Mouse (Mus musculus) embryonic facial prominence, embryonic 11.5 days (tissue): ENCODE measurements around the gene Efna1. TPM values are rescaled to one million over a fixed set of nuclear protein-coding genes. Genes with fewer than 3 reads are reported as not detected.

ENCODE experiments used
- ATAC-seq: fragments of 200-750 bp; cut with Nextera tagmentation; replicated peaks from 2 replicates; pipeline ENCODE4 v1.8.0; 2017; ENCODE audit warnings: low read depth; ENCODE audit not compliant: insufficient number of reproducible peaks, low FRiP score, low TSS enrichment
- DNase-seq: peaks from one replicate; pipeline ENCODE4 v3.0.0-alpha.2; 2015; ENCODE audit warnings: low spot score
- H3K27ac ChIP-seq: fragments of 300-500 bp; sonication (generic); replicated peaks from 2 replicates; pipeline ENCODE4 v1.5.1; 2014; ENCODE audit warnings: mild to moderate bottlenecking, low read depth, low read length, control low read depth
- H3K27me3 ChIP-seq: fragments of 300-500 bp; sonication (generic); 2 replicates; pipeline ENCODE4 v1.6.1; 2014; ENCODE audit warnings: mild to moderate bottlenecking, low read length, moderate library complexity, mixed read lengths; ENCODE audit not compliant: control insufficient read depth, insufficient read depth
- H3K36me3 ChIP-seq: fragments of 300-500 bp; sonication (generic); replicated peaks from 2 replicates; pipeline ENCODE4 v1.6.1; 2014; ENCODE audit warnings: low read depth, mild to moderate bottlenecking, low read length, moderate library complexity, mixed read lengths; ENCODE audit not compliant: control insufficient read depth, insufficient read depth
- H3K4me1 ChIP-seq: fragments of 300-500 bp; sonication (generic); 2 replicates; pipeline ENCODE4 v1.6.1; 2014; ENCODE audit warnings: low read length, mixed read lengths; ENCODE audit not compliant: control insufficient read depth, insufficient read depth
- H3K4me2 ChIP-seq: fragments of 300-500 bp; sonication (generic); 2 replicates; pipeline ENCODE4 v1.6.1; 2014; ENCODE audit warnings: low read depth, mild to moderate bottlenecking, control low read depth, low read length, moderate library complexity
- H3K4me3 ChIP-seq: fragments of 300-500 bp; sonication (generic); 2 replicates; pipeline ENCODE4 v1.5.1; 2014; ENCODE audit warnings: low read depth, low read length, control low read depth
- H3K9ac ChIP-seq: fragments of 300-500 bp; sonication (generic); replicated peaks from 2 replicates; pipeline ENCODE4 v1.6.1; 2014; ENCODE audit warnings: mild to moderate bottlenecking, control low read depth, low read length
- H3K9me3 ChIP-seq: fragments of 300-500 bp; sonication (generic); replicated peaks from 2 replicates; pipeline ENCODE4 v1.6.1; 2016; ENCODE audit warnings: mild to moderate bottlenecking, low read length, inconsistent platforms, mixed read lengths; ENCODE audit not compliant: control insufficient read depth
- WGBS: fragments of 180-500 bp; shearing (Covaris S2); extraction: QIAGEN DNeasy Blood & Tissue Kit; methylation state at CpG from one replicate; pipeline ENCODE4 v1.1.7; 2014; 5-methylcytosine and 5-hydroxymethylcytosine counted together
- polyA plus RNA-seq: library from polyadenylated mRNA; unstranded; fragments of >200 nt; fragmentation: Nextera tagmentation; extraction: Ambion mirVana; gene quantifications from 2 replicates; pipeline ENCODE4 v1.2.1, GENCODE M21; 2014

The Efna1 gene
- 26.9 and 30.2 TPM in 2 replicates for polyA plus RNA-seq

GRCm38 (mm10) chr3:89280606-89281511, at the start of gene Efna1:
Gene Efna1, minus strand, starts transcription at chr3:89281142.
- ATAC-seq, result 0 out of 2 replicates have a peak, but pooled peaks have one; percentile 29
- WGBS, result under 1% methylated on average over 49 of the region's 52 CpGs
- peaks cover 16% of the 10 kb centered on the region for H3K4me1 ChIP-seq
- peak within 1 kb of the TSS; percentile 49 for H3K4me3 ChIP-seq
- H3K9me3 ChIP-seq, result no peaks in the 10 kb centered on the region
- DNase-seq, result peak; percentile 64
- no peak within 1 kb of the TSS for H3K27ac ChIP-seq
- peaks cover 5% of the 10 kb centered on the region for H3K27me3 ChIP-seq
- peak within 1 kb of the TSS; percentile 43 for H3K4me2 ChIP-seq
- H3K9ac ChIP-seq, result peak within 1 kb of the TSS; percentile 68
- H3K36me3 ChIP-seq, result no peaks in the 10 kb centered on the region

GRCm38 (mm10) chr3:89330346-89330745, 49.4 kb upstream of the Efna1 start:
- Histone ChIP-seq H3K27me3 (no peaks in the 10 kb centered on the region), H3K9ac (no peak overlapping the region), H3K4me3 (no peak overlapping the region), H3K36me3 (peaks cover 11% of the 10 kb centered on the region), H3K4me1 (peaks cover 2% of the 10 kb centered on the region; the same call in 1 of the 2 replicates), H3K4me2 (no peak overlapping the region), H3K27ac (no peak overlapping the region), H3K9me3 (no peaks in the 10 kb centered on the region)
- ATAC-seq (no peak), DNase-seq (no peak)
- WGBS, result 55% methylated on average over 3 of the region's 3 CpGs

GRCm38 (mm10) chr3:89328623-89329022, 47.7 kb upstream of the Efna1 start:
- Histone ChIP-seq H3K27ac (no peak overlapping the region), H3K4me2 (no peak overlapping the region), H3K27me3 (no peaks in the 10 kb centered on the region), H3K9me3 (no peaks in the 10 kb centered on the region), H3K4me3 (no peak overlapping the region), H3K9ac (no peak overlapping the region; the same call in 1 of the 2 replicates), H3K36me3 (peaks cover 2% of the 10 kb centered on the region; the same call in 1 of the 2 replicates), H3K4me1 (peaks cover 2% of the 10 kb centered on the region; the same call in 1 of the 2 replicates)
- 17% methylated on average over 4 of the region's 4 CpGs for WGBS
- no peak for ATAC-seq
- DNase-seq, result peak; percentile 36

- no peak overlapping the region for H3K4me3 ChIP-seq
- no peaks in the 10 kb centered on the region for H3K27me3 ChIP-seq
- H3K9me3 ChIP-seq, result no peaks in the 10 kb centered on the region
- H3K36me3 ChIP-seq, result no peaks in the 10 kb centered on the region; the same call in 1 of the 2 replicates
- DNase-seq (no peak), ATAC-seq (no peak)
- H3K27ac ChIP-seq, result no peak overlapping the region
- H3K4me2 ChIP-seq, result no peak overlapping the region
- H3K9ac ChIP-seq, result no peak overlapping the region
- H3K4me1 ChIP-seq, result peaks cover 2% of the 10 kb centered on the region; the same call in 1 of the 2 replicates
- WGBS, result 56% methylated on average over 9 of the region's 9 CpGs
These were observed 46.5 kb upstream of the Efna1 start for GRCm38 (mm10) chr3:89327371-89327870.

GRCm38 (mm10) chr3:89325882-89326281, 44.9 kb upstream of the Efna1 start:
- no peak overlapping the region for H3K4me2 ChIP-seq
- no peaks in the 10 kb centered on the region for H3K9me3 ChIP-seq
- peaks cover 14% of the 10 kb centered on the region for H3K27me3 ChIP-seq
- DNase-seq, result no peak
- H3K27ac ChIP-seq, result no peak overlapping the region
- H3K9ac ChIP-seq, result no peak overlapping the region
- no peak overlapping the region for H3K4me3 ChIP-seq
- peaks cover 10% of the 10 kb centered on the region for H3K4me1 ChIP-seq
- no peak for ATAC-seq
- no peaks in the 10 kb centered on the region for H3K36me3 ChIP-seq
- WGBS, result 88% methylated on average over 8 of the region's 8 CpGs

- peaks cover 39% of the 10 kb centered on the region for H3K27me3 ChIP-seq
- H3K4me3 ChIP-seq, result peak within 1 kb of the TSS; percentile 57
- H3K36me3 ChIP-seq, result no peaks in the 10 kb centered on the region
- peak; percentile 88 for DNase-seq
- H3K9me3 ChIP-seq, result no peaks in the 10 kb centered on the region
- H3K4me2 ChIP-seq, result peak within 1 kb of the TSS; percentile 93
- ATAC-seq, result peak; percentile 53; the same call in 1 of the 2 replicates
- peak within 1 kb of the TSS; percentile 56 for H3K9ac ChIP-seq
- peaks cover 19% of the 10 kb centered on the region for H3K4me1 ChIP-seq
- 0 out of 2 replicates have a peak within 1 kb of the TSS, but pooled peaks have one; percentile 16 for H3K27ac ChIP-seq
- under 1% methylated on average over 50 of the region's 53 CpGs for WGBS
These were observed 41.7 kb upstream of the Efna1 start, which contains the start of gene Efna3 for GRCm38 (mm10) chr3:89322514-89323165. Gene Efna3, minus strand, starts transcription at chr3:89322965.

- H3K27me3 ChIP-seq, result peaks cover 40% of the 10 kb centered on the region
- H3K9ac ChIP-seq, result peak overlapping the region; percentile 56
- H3K4me2 ChIP-seq, result peak overlapping the region; percentile 93
- H3K36me3 ChIP-seq, result no peaks in the 10 kb centered on the region
- H3K4me1 ChIP-seq, result peaks cover 16% of the 10 kb centered on the region
- ATAC-seq, result no peak
- no peaks in the 10 kb centered on the region for H3K9me3 ChIP-seq
- DNase-seq, result peak; percentile 31
- WGBS, result under 1% methylated on average over 14 of the region's 14 CpGs
- H3K4me3 ChIP-seq, result peak overlapping the region; percentile 57
- no peak overlapping the region for H3K27ac ChIP-seq
These were observed 41.2 kb upstream of the Efna1 start for GRCm38 (mm10) chr3:89322131-89322500.
